7 mouse cellular contexts compared by ENCODE assay signal in the genomic region with DNA sequence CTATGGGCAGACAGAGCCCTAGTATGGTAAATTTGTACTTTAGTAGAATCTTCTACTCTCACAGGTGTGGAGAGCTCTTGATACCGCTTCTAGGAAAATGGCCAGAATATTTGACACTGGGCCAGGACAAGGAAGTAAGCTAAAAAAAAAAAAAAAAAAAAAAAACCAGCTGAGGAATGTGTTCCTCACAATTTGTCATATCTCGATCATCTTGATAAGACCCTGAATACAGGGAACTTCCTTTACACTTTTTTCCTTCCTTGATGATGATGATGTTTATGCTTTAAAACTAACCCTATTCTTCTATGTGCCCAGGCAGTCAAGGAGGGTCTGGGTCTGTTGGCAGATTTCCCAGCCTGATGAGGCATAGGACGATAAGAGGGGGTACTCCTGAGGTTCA. TPM values are rescaled to one million over a fixed set of nuclear protein-coding genes. Genes with fewer than 3 reads are reported as not detected.
DNase-seq lines count a peak whose midpoint lies in the region; ATAC-seq lines count a peak whose summit lies in the region.
"Not testable (repeated sequence)": the region's sequence is repeated elsewhere in the genome, so short reads cannot be mapped to it uniquely, and the experiment has no call there.

No protein-coding gene starts in this region.

- H3K27me3 ChIP-seq in heart, embryonic 16.5 days (ENCODE audit: control insufficient read depth, insufficient read depth, low read length); lung, embryonic 15.5 days: not testable (repeated sequence)

- 0 out of 2 replicates have a peak overlapping the region, but pooled peaks have one; percentile 48 for H3K27ac ChIP-seq in heart, embryonic 16.5 days (ENCODE audit: low read length)
- 0 out of 2 replicates have a peak overlapping the region, but pooled peaks have one; percentile 6 for H3K27ac ChIP-seq in lung, embryonic 15.5 days

- 71% methylated on average over 3 of the region's 3 CpGs for WGBS in heart, embryonic 16.5 days
- 61% methylated on average over 3 of the region's 3 CpGs for WGBS in lung, embryonic 15.5 days

- not testable (repeated sequence) for H3K9me3 ChIP-seq in heart, embryonic 16.5 days (replicated peaks; ENCODE audit: control insufficient read depth, low read length); lung, embryonic 15.5 days

- H3K36me3 ChIP-seq in heart, embryonic 16.5 days (ENCODE audit: control insufficient read depth, insufficient read depth); lung, embryonic 15.5 days: not testable (repeated sequence)

- H3K4me1 ChIP-seq in heart, embryonic 16.5 days (ENCODE audit: control insufficient read depth, insufficient read depth, low read length), result not testable (repeated sequence)
- H3K4me1 ChIP-seq in lung, embryonic 15.5 days, result peaks cover 12% of the 10 kb centered on the region; the same call in 1 of the 2 replicates

- not testable (repeated sequence) for H3K4me2 ChIP-seq in heart, embryonic 16.5 days (ENCODE audit: low read depth, low read length); lung, embryonic 15.5 days

- not testable (repeated sequence) for ATAC-seq in heart, embryonic 16.5 days (replicated peaks; ENCODE audit: extremely low read depth, insufficient read depth, low FRiP score); lung, embryonic 15.5 days (ENCODE audit: borderline replicate concordance, extremely low read depth, low FRiP score, low TSS enrichment)

- H3K4me3 ChIP-seq in heart, embryonic 16.5 days (ENCODE audit: low read length); lung, embryonic 15.5 days: not testable (repeated sequence)

- H3K9ac ChIP-seq in heart, embryonic 16.5 days (ENCODE audit: low read length); lung, embryonic 15.5 days: not testable (repeated sequence)

- DNase-seq in brain, adult 2 months (ENCODE audit: low read depth, low spot score), result peak; percentile 1
- DNase-seq in lung, adult 18-20 months, result peak; percentile 10 to 15
- peak; percentile 10 for DNase-seq in lung, postnatal 10 days
- DNase-seq in lung, postnatal 25 days (ENCODE audit: low spot score), result peak; percentile 14
- peak; percentile 18 to 27 for DNase-seq in lung, postnatal 4 days

RNA-seq across cellular contexts. Expression of gene A630089N07Rik, which starts 2.9 kb away (rescaled TPM):
- polyA plus RNA-seq in heart, embryonic 16.5 days (2015; fragmentation: Nextera tagmentation; extraction: Ambion mirVana), result 9.6 and 11.0 TPM in 2 replicates
- polyA plus RNA-seq in lung, embryonic 15.5 days (2015; fragmentation: Nextera tagmentation; extraction: Ambion mirVana), result 20.2 and 23.4 TPM in 2 replicates
